Mouse (Mus musculus): ENCODE measurements at regions not wholly inside any gene's neighbourhood (a gene's known extent, or its start where the extent isn't known, plus 50 kb on each side); places are given as distances from the start of the nearest gene placed in this dataset.

- peak; percentile 15 for DNase-seq (ENCODE audit: low spot score)
Measured at GRCm38 (mm10) chr13:60123964-60124363, 53.2 kb downstream of the Gas1 start.

GRCm38 (mm10) chr13:60123174-60123587 is 54.0 kb downstream of the Gas1 start:
- no peak for DNase-seq (ENCODE audit: low spot score)

GRCm38 (mm10) chr13:60122341-60123173 is 54.6 kb downstream of the Gas1 start:
- no peak for DNase-seq (ENCODE audit: low spot score)

DNA sequence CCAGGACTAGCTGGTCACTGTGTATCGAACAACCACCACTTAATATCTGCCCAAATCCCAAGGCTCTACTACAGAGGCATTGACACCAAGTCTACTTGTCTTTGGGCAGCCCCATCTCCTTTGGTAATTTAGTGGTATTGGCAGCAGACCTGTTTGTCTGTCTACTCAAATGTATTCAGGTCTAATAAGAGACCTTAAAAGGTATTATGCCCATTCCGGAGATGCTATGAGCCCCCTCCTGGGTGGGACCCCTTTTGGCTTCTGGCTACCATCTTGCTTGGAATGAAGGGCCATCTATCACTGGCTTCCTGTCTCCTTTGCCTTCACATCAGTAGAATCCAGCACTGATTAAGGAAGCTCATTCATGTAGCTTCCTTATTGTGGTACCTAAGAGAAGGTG is 65.7 kb downstream of the Gas1 start:
- no peak for DNase-seq (ENCODE audit: low spot score)

- DNase-seq (ENCODE audit: low spot score): peak; percentile 70
Measured at GRCm38 (mm10) chr13:60110079-60110846, 66.9 kb downstream of the Gas1 start.

GRCm38 (mm10) chr13:60105286-60105685 is 71.9 kb downstream of the Gas1 start:
- no peak for DNase-seq (ENCODE audit: low spot score)

DNA sequence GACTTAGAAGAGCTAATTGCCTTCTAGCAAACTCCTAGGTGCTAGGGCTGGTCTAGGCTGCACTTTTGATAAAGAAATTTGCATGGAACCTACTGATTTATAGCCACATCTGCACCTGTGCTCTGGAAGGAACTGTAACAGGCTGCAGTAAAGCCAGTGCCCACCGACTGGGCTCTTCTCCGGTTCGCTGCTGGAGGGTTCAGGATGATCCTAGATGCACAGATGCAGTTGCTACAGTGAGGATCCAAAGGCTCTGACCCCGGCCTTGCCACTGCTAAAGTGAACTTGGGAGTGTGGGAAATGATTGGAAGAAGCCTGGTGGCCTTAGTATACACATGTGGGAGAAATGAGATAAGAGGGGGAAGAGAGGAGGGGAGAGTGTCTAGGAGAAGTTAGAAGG is 75.5 kb downstream of the Gas1 start:
- no peak for DNase-seq (ENCODE audit: low spot score)

DNA sequence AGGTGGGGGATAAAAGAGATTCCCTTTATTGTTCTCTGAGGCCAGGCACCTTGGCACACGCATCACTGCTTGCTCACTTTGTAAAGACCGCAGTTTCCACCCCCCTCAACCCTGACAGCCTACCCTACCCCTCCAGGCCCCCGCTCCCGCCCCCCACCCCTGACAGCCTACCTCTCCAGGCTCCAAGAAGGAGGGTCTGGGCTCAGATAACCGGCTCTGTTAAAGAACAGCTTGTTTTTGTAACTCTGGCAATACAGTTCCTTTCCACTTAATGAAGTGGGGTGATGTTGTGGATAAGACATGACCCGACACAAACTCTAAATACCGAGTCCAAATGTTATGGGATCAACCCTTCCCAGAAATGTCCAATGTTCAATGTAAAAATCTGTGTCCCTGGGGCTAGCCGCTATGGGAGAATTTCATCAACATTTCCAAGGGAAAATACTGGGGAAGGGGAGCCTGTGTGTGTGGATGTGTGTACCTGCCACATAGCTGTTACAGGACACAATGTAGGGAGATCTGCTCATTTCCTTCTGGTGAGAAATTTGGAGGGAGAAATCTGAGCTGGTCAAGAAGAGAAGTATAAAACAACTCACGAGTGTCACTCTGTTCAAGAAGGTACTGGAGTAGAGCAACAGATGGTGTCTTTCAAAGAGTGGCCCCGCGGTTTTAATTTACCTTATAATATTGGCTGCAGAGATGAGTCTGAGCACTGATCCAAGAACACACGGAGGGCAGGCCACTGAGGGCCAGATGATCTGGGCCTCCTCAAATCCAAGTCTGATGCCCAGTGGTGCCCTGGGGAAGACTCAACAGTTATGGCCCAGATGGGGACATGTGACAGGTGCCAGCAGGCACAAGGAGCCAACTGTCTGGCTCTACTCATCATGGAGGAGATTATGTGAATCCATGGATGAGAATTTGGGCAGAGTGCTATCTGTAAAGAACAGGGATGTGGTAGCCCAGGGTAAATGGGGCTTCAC is 76.7 kb downstream of the Gas1 start:
- no peak for DNase-seq (ENCODE audit: low spot score)

DNA sequence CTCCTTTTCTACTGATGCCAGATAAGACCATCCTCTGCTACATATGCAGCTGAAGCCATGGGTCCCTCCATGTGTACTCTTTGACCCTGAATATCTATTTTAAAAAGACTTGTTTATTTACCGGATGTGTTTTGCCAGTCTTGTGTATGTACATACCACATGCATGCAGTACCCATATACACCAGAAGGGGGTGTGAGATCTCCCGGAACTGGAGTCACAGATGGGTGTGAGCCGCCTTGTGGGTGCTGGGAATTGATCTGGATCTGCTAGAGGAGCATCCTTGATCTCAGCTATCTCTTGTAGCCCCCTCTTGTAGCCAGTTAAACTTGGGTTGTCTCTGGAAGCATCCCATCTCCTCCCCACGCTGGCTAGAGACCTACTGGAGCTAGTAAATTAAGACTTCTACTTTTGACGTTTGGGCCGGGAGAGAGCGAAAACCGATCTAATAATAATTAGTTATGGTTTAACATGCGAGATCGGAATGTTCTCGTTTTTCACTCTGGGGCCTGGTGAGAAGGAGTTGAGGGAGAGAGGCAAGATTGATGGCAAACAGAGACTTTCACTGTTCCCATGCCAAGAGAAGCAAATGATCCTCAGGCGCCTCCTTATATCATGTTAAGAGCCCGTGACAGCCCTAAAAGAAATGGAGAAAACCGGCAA is 77.6 kb downstream of the Gas1 start:
- DNase-seq (ENCODE audit: low spot score): no peak

DNA sequence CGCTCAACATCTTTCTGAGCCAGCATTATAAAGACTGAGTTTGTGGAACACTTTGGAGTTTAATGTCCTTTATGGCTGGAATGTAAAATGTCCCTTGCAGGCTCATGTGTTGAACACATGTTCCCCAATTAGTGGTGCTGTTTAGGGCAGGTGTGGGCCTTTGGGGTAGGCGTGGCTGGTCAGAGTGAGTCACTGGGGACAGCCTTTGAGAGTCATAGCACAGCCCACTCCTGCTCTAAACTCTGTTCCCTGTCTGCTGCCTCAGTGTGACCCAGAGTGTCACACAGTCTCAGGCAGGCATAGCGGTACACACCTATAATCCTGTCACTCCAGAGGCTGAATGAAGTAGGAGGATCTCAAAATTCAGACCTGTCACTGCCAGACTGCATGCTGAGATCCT is 78.8 kb downstream of the Gas1 start:
- DNase-seq (ENCODE audit: low spot score): no peak

- DNase-seq (ENCODE audit: low spot score): no peak
Measured at GRCm38 (mm10) chr13:60097776-60098175, 79.4 kb downstream of the Gas1 start.

DNA sequence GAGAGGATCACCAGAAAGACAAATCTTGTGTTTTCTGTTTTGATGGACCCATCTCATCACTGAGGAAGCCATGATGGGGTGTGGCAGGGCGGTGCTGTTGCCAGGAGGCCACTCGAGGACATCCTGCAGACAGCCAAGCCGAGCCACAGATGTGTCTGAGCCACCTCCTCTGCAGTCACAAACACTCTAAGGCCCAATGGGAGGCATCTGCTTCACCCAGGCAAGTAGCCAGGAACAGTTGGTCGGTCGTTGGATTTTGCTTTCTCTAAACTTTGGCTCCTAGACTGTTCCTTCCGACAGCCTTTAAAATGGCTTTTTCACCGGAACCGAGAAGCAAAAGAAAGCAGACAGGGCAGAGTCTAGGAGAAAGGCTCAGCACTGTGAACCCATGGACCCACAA is 90.5 kb downstream of the Gas1 start:
- no peak for DNase-seq (ENCODE audit: low spot score)

- peak; percentile 14 for DNase-seq (ENCODE audit: low spot score)
Measured at GRCm38 (mm10) chr13:60084975-60085374, 92.2 kb downstream of the Gas1 start.

- no peak for DNase-seq (ENCODE audit: low spot score)
Measured at GRCm38 (mm10) chr13:60084290-60084689, 92.9 kb downstream of the Gas1 start.

DNA sequence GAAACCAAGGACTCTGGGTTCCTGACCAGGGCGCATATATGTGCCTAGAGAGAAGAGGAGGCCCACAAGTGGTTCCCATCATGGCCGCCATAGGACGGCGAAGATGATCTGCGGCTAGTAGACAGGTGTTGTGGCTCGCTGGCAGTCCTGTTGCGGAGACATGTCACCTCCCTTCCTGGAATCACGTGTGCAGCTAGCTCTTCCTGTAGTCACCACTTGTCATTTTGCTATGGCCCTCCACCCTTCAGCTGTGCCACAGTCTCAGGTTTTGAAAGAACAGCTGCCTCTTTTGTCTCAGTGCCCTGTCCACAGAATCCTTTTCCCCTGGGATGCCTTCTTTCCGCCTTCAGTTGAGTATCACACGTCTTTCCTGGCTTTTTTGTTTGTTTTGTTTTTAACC is 97.1 kb downstream of the Gas1 start:
- DNase-seq (ENCODE audit: low spot score): no peak

- no peak for DNase-seq (ENCODE audit: low spot score)
Measured at GRCm38 (mm10) chr13:60078331-60079050, 98.7 kb downstream of the Gas1 start.

DNA sequence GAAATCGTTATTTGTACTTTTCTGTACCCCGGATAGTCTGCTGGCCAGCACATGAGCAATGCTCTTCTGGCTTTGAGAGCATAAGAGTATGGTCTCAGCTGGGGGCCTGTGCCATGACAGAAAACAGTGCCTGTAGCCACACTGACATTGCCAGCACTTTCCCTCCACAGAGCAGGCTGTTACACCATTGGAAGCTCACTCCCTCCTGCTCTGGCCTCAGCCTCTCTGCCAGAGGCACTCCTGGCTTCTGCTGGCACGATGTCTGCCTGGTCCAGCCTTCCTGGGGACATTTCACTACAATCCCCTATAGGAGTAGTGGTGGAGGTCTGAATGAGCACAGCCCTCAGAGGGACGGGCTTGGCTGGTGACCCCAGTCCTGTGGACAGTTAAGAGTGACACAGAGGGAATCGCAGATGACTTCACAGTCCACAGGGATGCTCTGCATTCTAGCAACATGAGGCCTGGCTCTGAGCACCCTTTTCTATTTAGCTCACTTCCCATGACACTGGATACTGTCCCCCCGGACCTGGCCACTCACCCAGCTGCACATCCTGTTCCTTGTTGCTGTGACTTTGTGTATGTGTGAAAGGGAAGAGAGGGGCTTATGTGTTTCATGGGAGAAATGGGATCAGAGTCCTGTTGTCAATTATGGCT is 100.9 kb downstream of the Gas1 start:
- no peak for DNase-seq (ENCODE audit: low spot score)

DNA sequence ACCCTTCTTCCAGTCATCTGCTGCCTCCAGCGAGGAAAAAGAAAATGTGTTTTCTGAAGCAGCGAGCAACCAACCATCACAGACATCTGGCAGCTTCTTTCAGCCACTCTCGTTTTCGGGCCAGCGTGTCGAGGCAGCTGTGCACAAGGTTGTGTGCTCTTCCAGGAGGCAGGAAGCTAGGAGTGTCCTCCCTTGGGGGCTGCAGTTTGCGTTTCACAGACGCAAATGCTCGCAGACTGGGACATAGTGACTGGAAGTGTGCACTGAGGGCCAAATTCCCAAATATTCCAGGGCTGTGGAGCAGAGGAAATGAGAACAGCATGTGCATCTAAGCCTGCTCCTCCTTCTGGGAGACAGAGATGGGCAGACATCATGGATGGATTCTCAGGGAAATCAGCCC is 105.6 kb downstream of the Gas1 start:
- no peak for DNase-seq (ENCODE audit: low spot score)

DNA sequence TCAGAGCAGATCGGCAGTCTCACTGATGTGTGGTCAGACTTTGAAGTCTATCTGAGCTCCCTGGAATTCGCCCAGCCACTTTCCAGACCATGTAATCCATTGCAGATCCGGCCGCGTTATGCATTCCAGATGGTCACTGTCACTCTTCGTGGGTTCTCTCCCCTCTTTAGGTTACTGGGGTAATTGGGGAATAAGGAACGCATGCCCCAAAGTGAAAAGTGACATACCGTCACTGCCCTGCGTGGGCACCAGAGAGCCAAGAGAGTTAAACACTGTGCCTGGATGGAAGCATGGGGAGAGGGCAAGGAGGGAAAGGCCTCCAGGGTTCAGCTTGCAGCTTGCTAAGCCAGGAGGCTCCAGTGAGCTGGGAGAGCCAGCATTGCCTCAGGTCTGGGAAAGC is 108.0 kb downstream of the Gas1 start:
- DNase-seq (ENCODE audit: low spot score): peak; percentile 43

- no peak for DNase-seq (ENCODE audit: low spot score)
Measured at GRCm38 (mm10) chr13:60067325-60067724, 109.8 kb downstream of the Gas1 start.

All from yolk sac, embryonic 10.5 days (tissue).